Mouse (Mus musculus) thymus, adult 2 months (tissue): ENCODE results near the gene Mief1.

Experiments used
- CTCF ChIP-seq: fragments of 200-500 bp; IDR thresholded peaks from 2 replicates; pipeline ENCODE4 v1.5.1; 2012; ENCODE audit warnings: mild to moderate bottlenecking, control low read depth, low read length, moderate library complexity, borderline replicate concordance; ENCODE audit not compliant: control insufficient read depth, poor library complexity, insufficient read depth; ENCODE audit errors: extremely low read depth
- POLR2A ChIP-seq: fragments of 200-500 bp; IDR thresholded peaks from 2 replicates; pipeline ENCODE4 v1.6.1; 2012; ENCODE audit warnings: mild to moderate bottlenecking, low read length, control low read depth, moderate library complexity; ENCODE audit not compliant: control insufficient read depth, poor library complexity, insufficient read depth; ENCODE audit errors: extremely low read depth

- TF ChIP-seq POLR2A (no peak), CTCF (no peak)
Observed at GRCm38 (mm10) chr15:80255646-80256121, 21.9 kb downstream of the Mief1 start.
